In genomic region chr15:83471476-83471875, GRCm38 (mm10) we compare ENCODE assay signal across 9 mouse cellular contexts. TPM values are rescaled to one million over a fixed set of nuclear protein-coding genes. Genes with fewer than 3 reads are reported as not detected.
A peak's percentile ranks its signal among the peaks of the same experiment; 100 is the strongest.
DNase-seq lines count a peak whose midpoint lies in the region; ATAC-seq and TF ChIP-seq lines count a peak whose summit lies in the region.
"Had no signal": no experiment of that assay in that cellular context is flagged by ENCODE, and none has a peak within 500 bp of the region (broad histone marks: within the 10 kb centered on the region; RNA-seq: fewer than 3 reads in every experiment).

No protein-coding gene starts in this region.

- no peak overlapping the region for H3K9ac ChIP-seq in forebrain, embryonic 14.5 days (ENCODE audit: low read length)
- H3K9ac ChIP-seq in forebrain, embryonic 13.5 days, result no peak overlapping the region
- no peak overlapping the region for H3K9ac ChIP-seq in kidney, postnatal 0 days (ENCODE audit: low read depth, low read length)

- H3K4me3 ChIP-seq in forebrain, embryonic 14.5 days (ENCODE audit: low read depth, low read length), result no peak overlapping the region
- no peak overlapping the region for H3K4me3 ChIP-seq in forebrain, embryonic 13.5 days
- no peak overlapping the region for H3K4me3 ChIP-seq in C2C12 (ENCODE audit: insufficient read depth, poor library complexity, severe bottlenecking)
- H3K4me3 ChIP-seq in kidney, postnatal 0 days (replicated peaks; ENCODE audit: low read depth, low read length), result no peak overlapping the region

- H3K79me2 ChIP-seq in C2C12 (ENCODE audit: control insufficient read depth, insufficient read depth), result no peaks in the 10 kb centered on the region

- H3K79me3 ChIP-seq in C2C12 (ENCODE audit: low read depth), result no peaks in the 10 kb centered on the region

- WGBS in forebrain, embryonic 14.5 days, result 74% methylated on average over 6 of the region's 7 CpGs
- WGBS in forebrain, embryonic 13.5 days, result 76% methylated on average over 7 of the region's 7 CpGs
- 35% methylated on average over 7 of the region's 7 CpGs for WGBS in kidney, postnatal 0 days

- H3K36me3 ChIP-seq in forebrain, embryonic 14.5 days (ENCODE audit: control insufficient read depth, insufficient read depth, low read length), result no peaks in the 10 kb centered on the region
- no peaks in the 10 kb centered on the region for H3K36me3 ChIP-seq in forebrain, embryonic 13.5 days (ENCODE audit: poor library complexity, severe bottlenecking)
- no peaks in the 10 kb centered on the region for H3K36me3 ChIP-seq in C2C12 (ENCODE audit: control insufficient read depth, insufficient read depth)
- H3K36me3 ChIP-seq in kidney, postnatal 0 days (ENCODE audit: insufficient read depth, low read length), result no peaks in the 10 kb centered on the region

- H3K9me3 ChIP-seq in forebrain, embryonic 14.5 days (replicated peaks; ENCODE audit: control insufficient read depth, low read length), result no peaks in the 10 kb centered on the region
- H3K9me3 ChIP-seq in forebrain, embryonic 13.5 days (replicated peaks), result no peaks in the 10 kb centered on the region
- no peaks in the 10 kb centered on the region for H3K9me3 ChIP-seq in kidney, postnatal 0 days (replicated peaks; ENCODE audit: low read length)

- H3K4me1 ChIP-seq in forebrain, embryonic 14.5 days (ENCODE audit: control insufficient read depth, insufficient read depth, low read length), result no peaks in the 10 kb centered on the region
- no peaks in the 10 kb centered on the region for H3K4me1 ChIP-seq in forebrain, embryonic 13.5 days
- H3K4me1 ChIP-seq in kidney, postnatal 0 days (replicated peaks; ENCODE audit: insufficient read depth, low read length), result 0 out of 2 replicates have a peak, but pooled peaks cover 3% of the 10 kb centered on the region

- no peaks in the 10 kb centered on the region for H3K27me3 ChIP-seq in forebrain, embryonic 14.5 days (replicated peaks; ENCODE audit: control insufficient read depth, insufficient read depth, low read length)
- no peaks in the 10 kb centered on the region for H3K27me3 ChIP-seq in forebrain, embryonic 13.5 days
- no peaks in the 10 kb centered on the region for H3K27me3 ChIP-seq in C2C12 (ENCODE audit: control insufficient read depth, insufficient read depth, insufficient read length)
- no peaks in the 10 kb centered on the region for H3K27me3 ChIP-seq in kidney, postnatal 0 days (ENCODE audit: insufficient read depth, low read length)
- H3K27me3 ChIP-seq: CH12.LX had no signal

- no peak overlapping the region for H3K27ac ChIP-seq in forebrain, embryonic 14.5 days (ENCODE audit: low read depth, low read length)
- no peak overlapping the region for H3K27ac ChIP-seq in forebrain, embryonic 13.5 days
- no peak overlapping the region for H3K27ac ChIP-seq in kidney, postnatal 0 days

- H3K4me2 ChIP-seq in forebrain, embryonic 14.5 days (ENCODE audit: low read length), result no peak overlapping the region
- no peak overlapping the region for H3K4me2 ChIP-seq in forebrain, embryonic 13.5 days
- no peak overlapping the region for H3K4me2 ChIP-seq in kidney, postnatal 0 days (ENCODE audit: low read length)

- ATAC-seq in forebrain, embryonic 14.5 days, result peak; percentile 32; the same call in 1 of the 2 replicates
- no peak for ATAC-seq in forebrain, embryonic 13.5 days
- ATAC-seq in granulocyte monocyte progenitor cell, adult 5-6 weeks (replicated peaks; ENCODE audit: poor library complexity, severe bottlenecking), result peak; percentile 25; the same call in 1 of the 2 replicates
- 0 out of 2 replicates have a peak, but pooled peaks have one; percentile 38 for ATAC-seq in kidney, postnatal 0 days (replicated peaks; ENCODE audit: low FRiP score, low read depth)
- ATAC-seq in erythroblast, adult 5-6 weeks (replicated peaks; ENCODE audit: low FRiP score, poor library complexity, severe bottlenecking), result no peak

- no peak overlapping the region for H3ac ChIP-seq in C2C12 (ENCODE audit: control insufficient read depth, insufficient read length, low read depth)

- no peak for TF ChIP-seq CTCF in C2C12 (IDR thresholded peaks at IDR 0.05; ENCODE audit: control insufficient read depth, insufficient read depth, insufficient read length)
- no peak for TF ChIP-seq CTCF in kidney, postnatal 0 days (IDR thresholded peaks at IDR 0.05; ENCODE audit: low read depth)

- DNase-seq in forebrain, embryonic 14.5 days (ENCODE audit: low spot score), result peak; percentile 39
- DNase-seq in kidney, postnatal 0 days (ENCODE audit: low spot score), result peak; percentile 54
- DNase-seq in T-cell, adult 2 months (ENCODE audit: low spot score), result no peak
- no peak for DNase-seq in right cerebral cortex, adult 2 months (ENCODE audit: low spot score in 2 of 2)

TF ChIP-seq in C2C12, 6 proteins besides CTCF, POLR2A, EP300 and RAD21:
- TF ChIP-seq MYOD1 (IDR thresholded peaks at IDR 0.05; ENCODE audit: control insufficient read depth, insufficient read length, low read depth) (peak; percentile 51), MAX (IDR thresholded peaks at IDR 0.05) (peak; percentile 94), FOSL1 (IDR thresholded peaks at IDR 0.05; ENCODE audit: insufficient read depth, low read length, poor library complexity, severe bottlenecking) (no peak), CEBPB (IDR thresholded peaks at IDR 0.05; ENCODE audit: low read depth) (peak; percentile 33), USF1 (IDR thresholded peaks at IDR 0.05; ENCODE audit: low read depth) (peak; percentile 86)

RNA-seq across cellular contexts. Expression of gene Pacsin2, which starts 7.1 kb away (rescaled TPM):
- polyA plus RNA-seq in forebrain, embryonic 14.5 days (2014; fragmentation: Nextera tagmentation; extraction: Ambion mirVana), result 11.0 and 14.9 TPM in 2 replicates
- polyA plus RNA-seq in forebrain, embryonic 13.5 days (2015; fragmentation: Nextera tagmentation; extraction: Ambion mirVana), result 26.0 TPM in 2 replicates
- polyA plus RNA-seq in C2C12 (2012; fragmentation: generic; extraction: Trizol), result 101 TPM
- 43.3 and 56.8 TPM in 2 replicates for total RNA-seq in granulocyte monocyte progenitor cell, adult 5-6 weeks (2014; fragmentation: Nextera tagmentation)
- total RNA-seq in granulocyte monocyte progenitor cell, adult 5-6 weeks (2017), result 65.2 and 91.1 TPM in 2 replicates
- 61.3 and 68.5 TPM in 2 replicates for polyA plus RNA-seq in kidney, postnatal 0 days (2015; fragmentation: Nextera tagmentation; extraction: Ambion mirVana)
- 102 and 137 TPM in 2 replicates for total RNA-seq in erythroblast, adult 5-6 weeks (2015; ENCODE audit: low replicate concordance)
- 285 and 310 TPM in 2 replicates for total RNA-seq in erythroblast, adult 5-6 weeks (2017; ENCODE audit: low replicate concordance)

RNA-seq across cellular contexts. Expression of gene Ttll1, which starts 39.2 kb away (rescaled TPM):
- 35.5 and 45.3 TPM in 2 replicates for polyA plus RNA-seq in forebrain, embryonic 14.5 days (2014; fragmentation: Nextera tagmentation; extraction: Ambion mirVana)
- polyA plus RNA-seq in forebrain, embryonic 13.5 days (2015; fragmentation: Nextera tagmentation; extraction: Ambion mirVana), result 69.8 and 79.8 TPM in 2 replicates
- 28.5 TPM for polyA plus RNA-seq in C2C12 (2012; fragmentation: generic; extraction: Trizol)
- total RNA-seq in granulocyte monocyte progenitor cell, adult 5-6 weeks (2014; fragmentation: Nextera tagmentation), result 5.3 and 9.0 TPM in 2 replicates
- total RNA-seq in granulocyte monocyte progenitor cell, adult 5-6 weeks (2017), result 2.8 and 4.6 TPM in 2 replicates
- 16.6 and 19.0 TPM in 2 replicates for polyA plus RNA-seq in kidney, postnatal 0 days (2015; fragmentation: Nextera tagmentation; extraction: Ambion mirVana)
- 8.4 and 8.5 TPM in 2 replicates for total RNA-seq in erythroblast, adult 5-6 weeks (2015; ENCODE audit: low replicate concordance)
- 1.8 and 8.3 TPM in 2 replicates for total RNA-seq in erythroblast, adult 5-6 weeks (2017; ENCODE audit: low replicate concordance)

RNA-seq across cellular contexts. Expression of gene Bik, which starts 55.2 kb away (rescaled TPM):
- polyA plus RNA-seq in forebrain, embryonic 14.5 days (2014; fragmentation: Nextera tagmentation; extraction: Ambion mirVana), result 0.89 and 2.2 TPM in 2 replicates
- polyA plus RNA-seq in forebrain, embryonic 13.5 days (2015; fragmentation: Nextera tagmentation; extraction: Ambion mirVana), result 1.5 and 1.6 TPM in 2 replicates
- 0.91 TPM for polyA plus RNA-seq in C2C12 (2012; fragmentation: generic; extraction: Trizol)
- total RNA-seq in granulocyte monocyte progenitor cell, adult 5-6 weeks (2014; fragmentation: Nextera tagmentation), result not detected in 2 replicates
- total RNA-seq in granulocyte monocyte progenitor cell, adult 5-6 weeks (2017), result not detected in 2 replicates
- 14.1 and 16.1 TPM in 2 replicates for polyA plus RNA-seq in kidney, postnatal 0 days (2015; fragmentation: Nextera tagmentation; extraction: Ambion mirVana)
- not detected in 2 replicates for total RNA-seq in erythroblast, adult 5-6 weeks (2015; ENCODE audit: low replicate concordance)
- total RNA-seq in erythroblast, adult 5-6 weeks (2017; ENCODE audit: low replicate concordance), result 0.84 TPM in 1 of 2 replicates, not detected in the other
- total RNA-seq: CH12.LX had no signal

Comparison
In these comparisons a context has a peak if more than half of its experiments do, and no peak if none do; other contexts are left out.
1. ATAC-seq: peak in forebrain, embryonic 14.5 days (single experiment), granulocyte monocyte progenitor cell, adult 5-6 weeks (single experiment) and kidney, postnatal 0 days (single experiment); none in forebrain, embryonic 13.5 days (single experiment) and erythroblast, adult 5-6 weeks (single experiment).
2. DNase-seq: peak in forebrain, embryonic 14.5 days (single experiment) and kidney, postnatal 0 days (single experiment); none in T-cell, adult 2 months (single experiment) and right cerebral cortex, adult 2 months (0 of 2).